Mouse (Mus musculus): ENCODE results near the gene Glis1. TPM values are rescaled to one million over a fixed set of nuclear protein-coding genes. Genes with fewer than 3 reads are reported as not detected.

The Glis1 gene
- total and polyA plus RNA-seq, 2 experiments from 2014 or later: 0.11 TPM; not detected in 1

GRCm38 (mm10) chr4:107577146-107577839 lies 142.9 kb downstream of the Glis1 start:
- no peaks in the 10 kb centered on the region for H3K36me3 ChIP-seq (replicated peaks; ENCODE audit: control insufficient read depth, insufficient read depth, low read length)
- 75% methylated on average over 12 of the region's 12 CpGs for WGBS
- DNase-seq (ENCODE audit: low spot score) (no peak), ATAC-seq (ENCODE audit: insufficient read depth, low read depth) (no peak)
- TF ChIP-seq CTCF (IDR thresholded peaks at IDR 0.05; ENCODE audit: low read depth): no peak
- no peak for TF ChIP-seq EP300 (IDR thresholded peaks at IDR 0.05; ENCODE audit: low read depth)
- no peak overlapping the region for H3K4me3 ChIP-seq (ENCODE audit: low read depth, low read length)
- no peak overlapping the region for H3K4me2 ChIP-seq (ENCODE audit: low read depth, low read length)
- no peaks in the 10 kb centered on the region for H3K27me3 ChIP-seq (ENCODE audit: control insufficient read depth, insufficient read depth, low read length)
- H3K9me3 ChIP-seq (replicated peaks; ENCODE audit: control insufficient read depth, low read length): no peaks in the 10 kb centered on the region
- no peak overlapping the region for H3K27ac ChIP-seq (ENCODE audit: low read depth)
- H3K4me1 ChIP-seq (ENCODE audit: control insufficient read depth, insufficient read depth): no peaks in the 10 kb centered on the region
- H3K9ac ChIP-seq (replicated peaks; ENCODE audit: low read depth, low read length): no peak overlapping the region

- ATAC-seq (ENCODE audit: insufficient read depth, low read depth) (no peak), DNase-seq (ENCODE audit: low spot score) (no peak)
- H3K27ac ChIP-seq (ENCODE audit: low read depth): no peak overlapping the region
- no peaks in the 10 kb centered on the region for H3K9me3 ChIP-seq (replicated peaks; ENCODE audit: control insufficient read depth, low read length)
- TF ChIP-seq EP300 (IDR thresholded peaks at IDR 0.05; ENCODE audit: low read depth) (no peak), CTCF (IDR thresholded peaks at IDR 0.05; ENCODE audit: low read depth) (no peak)
- no peaks in the 10 kb centered on the region for H3K4me1 ChIP-seq (ENCODE audit: control insufficient read depth, insufficient read depth)
- H3K4me2 ChIP-seq (ENCODE audit: low read depth, low read length): no peak overlapping the region
- H3K9ac ChIP-seq (replicated peaks; ENCODE audit: low read depth, low read length): no peak overlapping the region
- H3K27me3 ChIP-seq (ENCODE audit: control insufficient read depth, insufficient read depth, low read length): no peaks in the 10 kb centered on the region
- H3K36me3 ChIP-seq (replicated peaks; ENCODE audit: control insufficient read depth, insufficient read depth, low read length): no peaks in the 10 kb centered on the region
- WGBS: 79% methylated on average over 11 of the region's 11 CpGs
- H3K4me3 ChIP-seq (ENCODE audit: low read depth, low read length): no peak overlapping the region
Measured at GRCm38 (mm10) chr4:107580883-107581282, 146.5 kb downstream of the Glis1 start.

- DNase-seq (ENCODE audit: low spot score) (no peak), ATAC-seq (ENCODE audit: insufficient read depth, low read depth) (no peak)
- Histone ChIP-seq H3K4me2 (ENCODE audit: low read depth, low read length) (no peak overlapping the region), H3K27ac (ENCODE audit: low read depth) (no peak overlapping the region), H3K9me3 (replicated peaks; ENCODE audit: control insufficient read depth, low read length) (no peaks in the 10 kb centered on the region), H3K4me3 (ENCODE audit: low read depth, low read length) (no peak overlapping the region), H3K4me1 (ENCODE audit: control insufficient read depth, insufficient read depth) (no peaks in the 10 kb centered on the region), H3K27me3 (ENCODE audit: control insufficient read depth, insufficient read depth, low read length) (no peaks in the 10 kb centered on the region), H3K36me3 (replicated peaks; ENCODE audit: control insufficient read depth, insufficient read depth, low read length) (no peaks in the 10 kb centered on the region), H3K9ac (replicated peaks; ENCODE audit: low read depth, low read length) (no peak overlapping the region)
- 55% methylated on average over 5 of the region's 5 CpGs for WGBS
- TF ChIP-seq CTCF (IDR thresholded peaks at IDR 0.05; ENCODE audit: low read depth) (no peak), EP300 (IDR thresholded peaks at IDR 0.05; ENCODE audit: low read depth) (no peak)
Measured at GRCm38 (mm10) chr4:107586391-107586790, 152.0 kb downstream of the Glis1 start.

GRCm38 (mm10) chr4:107588637-107589036 lies 154.2 kb downstream of the Glis1 start:
- Histone ChIP-seq H3K9me3 (replicated peaks; ENCODE audit: control insufficient read depth, low read length) (no peaks in the 10 kb centered on the region), H3K4me2 (ENCODE audit: low read depth, low read length) (no peak overlapping the region), H3K27me3 (ENCODE audit: control insufficient read depth, insufficient read depth, low read length) (no peaks in the 10 kb centered on the region), H3K9ac (replicated peaks; ENCODE audit: low read depth, low read length) (no peak overlapping the region), H3K4me3 (ENCODE audit: low read depth, low read length) (no peak overlapping the region), H3K27ac (ENCODE audit: low read depth) (no peak overlapping the region), H3K36me3 (replicated peaks; ENCODE audit: control insufficient read depth, insufficient read depth, low read length) (no peaks in the 10 kb centered on the region), H3K4me1 (ENCODE audit: control insufficient read depth, insufficient read depth) (no peaks in the 10 kb centered on the region)
- no peak for DNase-seq (ENCODE audit: low spot score)
- 77% methylated on average over 7 of the region's 7 CpGs for WGBS
- ATAC-seq (ENCODE audit: insufficient read depth, low read depth): no peak
- no peak for TF ChIP-seq EP300 (IDR thresholded peaks at IDR 0.05; ENCODE audit: low read depth)
- no peak for TF ChIP-seq CTCF (IDR thresholded peaks at IDR 0.05; ENCODE audit: low read depth)

GRCm38 (mm10) chr4:107589046-107589445 lies 154.7 kb downstream of the Glis1 start:
- no peak overlapping the region for H3K27ac ChIP-seq (ENCODE audit: low read depth)
- DNase-seq (ENCODE audit: low spot score) (no peak), ATAC-seq (ENCODE audit: insufficient read depth, low read depth) (no peak)
- WGBS: 83% methylated on average over 8 of the region's 8 CpGs
- no peaks in the 10 kb centered on the region for H3K4me1 ChIP-seq (ENCODE audit: control insufficient read depth, insufficient read depth)
- TF ChIP-seq CTCF (IDR thresholded peaks at IDR 0.05; ENCODE audit: low read depth) (no peak), EP300 (IDR thresholded peaks at IDR 0.05; ENCODE audit: low read depth) (no peak)
- H3K9me3 ChIP-seq (replicated peaks; ENCODE audit: control insufficient read depth, low read length): no peaks in the 10 kb centered on the region
- no peaks in the 10 kb centered on the region for H3K27me3 ChIP-seq (ENCODE audit: control insufficient read depth, insufficient read depth, low read length)
- H3K9ac ChIP-seq (replicated peaks; ENCODE audit: low read depth, low read length): no peak overlapping the region
- no peak overlapping the region for H3K4me2 ChIP-seq (ENCODE audit: low read depth, low read length)
- no peak overlapping the region for H3K4me3 ChIP-seq (ENCODE audit: low read depth, low read length)
- no peaks in the 10 kb centered on the region for H3K36me3 ChIP-seq (replicated peaks; ENCODE audit: control insufficient read depth, insufficient read depth, low read length)

All from heart, postnatal 0 days (tissue).